Mouse (Mus musculus) layer of hippocampus, postnatal 10 days (tissue): ENCODE measurements around the gene 1700003E16Rik. TPM values are rescaled to one million over a fixed set of nuclear protein-coding genes. Genes with fewer than 3 reads are reported as not detected.

ENCODE experiments used
- DNase-seq, 2 experiments: peaks; one replicate each; pipeline ENCODE4 v3.0.0; 2021; ENCODE audit warnings: low spot score in 2 of 2
- total RNA-seq, 2 experiments: library from RNA; stranded (reverse); gene quantifications; 2 replicates each; pipeline ENCODE4 v1.2.3; 2021

The 1700003E16Rik gene
- total RNA-seq, 2 experiments from 2014 or later = 20.6 to 22.1 TPM

DNA sequence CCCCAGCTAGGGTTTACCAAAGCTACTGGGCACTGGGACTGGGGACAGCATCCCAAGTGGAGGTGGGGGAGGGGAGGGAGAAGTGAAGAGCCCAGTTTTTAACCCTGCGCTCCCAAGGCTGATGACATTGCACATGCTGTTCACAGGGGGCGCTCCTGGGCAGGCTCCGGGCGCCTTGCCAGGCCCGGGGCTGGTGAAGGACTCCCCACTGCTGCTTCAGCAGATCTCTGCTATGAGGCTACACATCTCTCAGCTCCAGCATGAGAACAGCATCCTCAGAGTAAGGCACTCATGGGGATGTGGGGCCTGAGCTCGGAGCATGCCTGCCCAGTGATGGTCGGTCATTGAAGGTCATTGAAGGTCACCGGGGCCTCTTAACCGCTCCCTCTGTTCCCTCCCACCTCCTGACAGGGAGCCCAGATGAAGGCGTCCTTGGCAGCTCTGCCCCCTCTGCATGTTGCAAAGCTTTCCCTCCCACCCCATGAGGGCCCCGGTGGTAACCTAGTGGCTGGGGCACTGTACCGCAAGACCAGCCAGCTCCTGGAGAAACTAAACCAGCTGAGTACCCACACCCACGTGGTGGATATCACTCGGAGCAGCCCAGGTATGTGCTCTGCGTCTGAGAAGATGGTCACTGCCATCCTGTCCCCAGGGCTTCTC lies 41.3 kb downstream of the 1700003E16Rik start:
- DNase-seq = peak; percentile 81 to 85

- DNase-seq = no peak
Measured at GRCm38 (mm10) chr6:83203320-83203719, 47.1 kb downstream of the 1700003E16Rik start.

- no peak for DNase-seq
Measured at GRCm38 (mm10) chr6:83205851-83206250, 49.6 kb downstream of the 1700003E16Rik start.

GRCm38 (mm10) chr6:83206321-83206720 lies 50.1 kb downstream of the 1700003E16Rik start:
- no peak for DNase-seq

- no peak for DNase-seq
Measured at GRCm38 (mm10) chr6:83207361-83208049, 51.3 kb downstream of the 1700003E16Rik start.

DNA sequence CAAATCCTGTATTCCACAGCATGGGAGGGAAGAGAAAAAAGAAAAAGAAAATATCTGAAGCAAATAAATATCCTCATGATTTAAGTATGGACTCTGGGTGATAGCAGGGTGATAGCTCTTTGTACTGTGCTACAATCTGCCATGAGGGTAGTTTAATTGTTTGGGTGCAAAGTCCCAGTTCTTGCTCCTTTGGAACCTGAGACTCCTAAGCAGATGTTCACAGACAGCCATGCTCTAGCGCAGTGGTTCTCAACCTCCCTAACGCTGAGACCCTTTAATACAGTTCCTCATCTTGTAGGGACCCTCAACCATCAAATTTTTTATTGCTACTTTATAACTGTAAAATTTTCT lies 51.8 kb downstream of the 1700003E16Rik start:
- no peak for DNase-seq

- no peak for DNase-seq
Measured at GRCm38 (mm10) chr6:83210495-83210894, 54.3 kb downstream of the 1700003E16Rik start.

DNA sequence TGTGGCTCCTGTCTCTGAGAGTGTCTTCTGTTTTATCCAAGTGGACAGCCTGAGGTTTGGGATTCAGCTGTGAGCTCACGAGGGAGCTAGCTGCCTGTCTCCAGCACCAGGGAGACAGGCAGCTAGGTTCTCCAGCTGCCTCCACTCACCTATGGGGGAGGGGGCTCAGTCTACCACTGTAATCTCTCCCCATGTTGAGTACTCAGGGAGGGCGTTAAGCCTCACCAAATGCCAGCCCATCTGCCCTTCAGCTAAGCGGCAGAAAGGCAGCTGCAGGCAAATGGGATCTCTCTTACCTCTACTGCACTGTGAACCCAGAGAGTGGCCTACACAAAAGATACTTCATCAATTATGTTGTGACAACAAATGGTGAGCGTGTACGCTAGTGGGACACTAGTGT lies 55.3 kb downstream of the 1700003E16Rik start:
- DNase-seq = no peak

Other genes starting within 250 kb of the 1700003E16Rik start
- 10 to 100 TPM; 43.2 to 47.0 TPM for gene Sema4f, start 216.6 kb upstream of the 1700003E16Rik start, total RNA-seq
- not detected for gene M1ap, start 209.5 kb upstream of the 1700003E16Rik start, total RNA-seq
- 1 to 10 TPM; 1.6 to 2.4 TPM for gene Dok1, start 122.9 kb upstream of the 1700003E16Rik start, total RNA-seq
- gene Loxl3, start 122.2 kb upstream of the 1700003E16Rik start, total RNA-seq = 1 to 10 TPM; 3.0 to 5.7 TPM
- gene Aup1, start 101.9 kb upstream of the 1700003E16Rik start, total RNA-seq = 100 to 1,000 TPM in 1 of 2 experiments, 10 to 100 TPM in 1; 92.7 to 115 TPM
- gene Htra2, start 101.1 kb upstream of the 1700003E16Rik start, total RNA-seq = 10 to 100 TPM; 68.0 to 70.4 TPM
- gene Dqx1, start 98.6 kb upstream of the 1700003E16Rik start, total RNA-seq = under 1 TPM; 0.37 to 0.54 TPM
- not detected for gene Tlx2, start 86.1 kb upstream of the 1700003E16Rik start, total RNA-seq
- 10 to 100 TPM; 18.8 to 22.2 TPM for gene Pcgf1, start 78.5 kb upstream of the 1700003E16Rik start, total RNA-seq
- under 1 TPM; 0.42 to 0.46 TPM for gene Lbx2, start 70.0 kb upstream of the 1700003E16Rik start, total RNA-seq
- gene Ccdc142, start 54.8 kb upstream of the 1700003E16Rik start, total RNA-seq = 10 to 100 TPM in 1 of 2 experiments, 1 to 10 TPM in 1; 5.9 to 12.0 TPM
- 1 to 10 TPM; 7.2 to 8.1 TPM for gene Gm42688, start 54.8 kb upstream of the 1700003E16Rik start, total RNA-seq
- gene Mrpl53, start 47.4 kb upstream of the 1700003E16Rik start, total RNA-seq = 10 to 100 TPM; 55.6 to 58.1 TPM
- gene Mogs, start 40.9 kb upstream of the 1700003E16Rik start, total RNA-seq = 10 to 100 TPM; 27.7 to 30.3 TPM
- gene Wbp1, start 34.8 kb upstream of the 1700003E16Rik start, total RNA-seq = 10 to 100 TPM; 68.6 to 72.7 TPM
- gene Ino80b, start 31.0 kb upstream of the 1700003E16Rik start, total RNA-seq = 10 to 100 TPM; 21.6 to 22.6 TPM
- gene Rtkn, start 20.9 kb upstream of the 1700003E16Rik start, total RNA-seq = 10 to 100 TPM; 36.2 to 36.5 TPM
- gene Wdr54, start within 50 bp of the 1700003E16Rik start, total RNA-seq = 10 to 100 TPM; 21.5 to 28.1 TPM
- gene Dctn1, start 9.5 kb downstream of the 1700003E16Rik start, total RNA-seq = 100 to 1,000 TPM; 360 to 362 TPM
- gene Slc4a5, start 63.4 kb downstream of the 1700003E16Rik start, total RNA-seq = 1 to 10 TPM in 1 of 2 experiments, under 1 TPM in 1; 0.31 to 2.9 TPM
- gene Mthfd2, start 169.5 kb downstream of the 1700003E16Rik start, total RNA-seq = 10 to 100 TPM; 10.3 to 11.3 TPM
- gene Mob1a, start 169.6 kb downstream of the 1700003E16Rik start, total RNA-seq = 10 to 100 TPM; 24.2 to 25.0 TPM
- 10 to 100 TPM; 35.5 to 36.3 TPM for gene Bola3, start 192.7 kb downstream of the 1700003E16Rik start, total RNA-seq